Mouse (Mus musculus) embryonic fibroblast, embryonic 13.5 days (primary cell): ENCODE measurements at regions not wholly inside any gene's neighbourhood (a gene's known extent, or its start where the extent isn't known, plus 50 kb on each side); places are given as distances from the start of the nearest gene placed in this dataset.

Experiments
- CTCF ChIP-seq: IDR thresholded peaks from 2 replicates; pipeline ENCODE4 v1.5.1; 2011; ENCODE audit warnings: mild to moderate bottlenecking, control low read depth, low read length, moderate library complexity, borderline replicate concordance; ENCODE audit not compliant: insufficient read depth
- POLR2A ChIP-seq: IDR thresholded peaks from 2 replicates; pipeline ENCODE4 v1.6.1; 2011; ENCODE audit warnings: low read depth, mild to moderate bottlenecking, control low read depth, low read length, moderate library complexity

DNA sequence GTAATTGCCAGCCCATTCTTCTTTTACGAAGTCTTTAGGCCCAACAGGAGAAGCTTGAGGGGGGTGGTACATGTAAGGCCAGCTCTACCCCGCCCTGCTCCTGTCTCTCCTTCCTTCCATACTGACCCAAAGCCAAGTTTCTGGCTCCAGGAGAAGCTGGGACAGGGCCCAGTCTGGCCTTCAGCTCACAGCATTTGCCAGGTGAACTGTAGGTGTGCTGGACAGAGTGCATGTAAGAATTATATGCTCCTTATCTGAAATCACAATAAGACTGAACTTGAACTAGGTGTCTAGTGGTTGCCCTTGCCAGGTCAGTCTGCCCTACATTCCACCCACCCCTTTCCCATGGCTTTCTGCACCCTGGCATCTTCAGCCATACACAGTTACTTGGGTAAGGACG, 260.2 kb downstream of the 3100002H09Rik start:
- TF ChIP-seq CTCF (no peak), POLR2A (no peak)
